Comparison of ENCODE assay signal across 26 mouse cellular contexts in genomic region chr1:187868427-187868826, GRCm38 (mm10).
A peak's percentile ranks its signal among the peaks of the same experiment; 100 is the strongest.
DNase-seq lines count a peak whose midpoint lies in the region; ATAC-seq lines count a peak whose summit lies in the region.
"Had no signal": no experiment of that assay in that cellular context is flagged by ENCODE, and none has a peak within 500 bp of the region (broad histone marks: within the 10 kb centered on the region; RNA-seq: fewer than 3 reads in every experiment).

No protein-coding gene starts in this region.

- intact Hi-C loops in heart, postnatal 36 days (cut with DNase I), result no loop called here

- ATAC-seq in heart, embryonic 13.5 days (ENCODE audit: extremely low read depth, insufficient number of reproducible peaks, low FRiP score, low TSS enrichment), result no peak
- ATAC-seq in common myeloid progenitor, adult 5-6 weeks (replicated peaks; ENCODE audit: low read depth, poor library complexity, severe bottlenecking), result peak; percentile 42; the same call in 1 of the 2 replicates
- 0 out of 2 replicates have a peak, but pooled peaks have one; percentile 27 for ATAC-seq in megakaryocyte, adult 5-6 weeks (ENCODE audit: poor library complexity, severe bottlenecking)
- ATAC-seq: forebrain, embryonic 16.5 days; intestine, postnatal 0 days; Patski had no signal

- no peaks in the 10 kb centered on the region for H3K9me3 ChIP-seq in heart, embryonic 13.5 days
- H3K9me3 ChIP-seq: embryonic facial prominence, embryonic 10.5 days; embryonic facial prominence, embryonic 13.5 days; forebrain, embryonic 12.5 days; hindbrain, embryonic 12.5 days; hindbrain, embryonic 15.5 days had no signal

- H3K27me3 ChIP-seq in heart, embryonic 13.5 days (replicated peaks), result no peaks in the 10 kb centered on the region
- H3K27me3 ChIP-seq: CH12.LX; embryonic facial prominence, embryonic 13.5 days; hindbrain, embryonic 12.5 days; hindbrain, embryonic 15.5 days; Patski had no signal

- no peak overlapping the region for H3K4me3 ChIP-seq in heart, embryonic 13.5 days
- H3K4me3 ChIP-seq: embryonic facial prominence, embryonic 10.5 days; embryonic facial prominence, embryonic 13.5 days; erythroblast, embryonic 14.5 days; forebrain, embryonic 12.5 days; hindbrain, embryonic 12.5 days; hindbrain, embryonic 15.5 days had no signal

- no peak overlapping the region for H3K9ac ChIP-seq in heart, embryonic 13.5 days
- H3K9ac ChIP-seq: embryonic facial prominence, embryonic 13.5 days; forebrain, embryonic 12.5 days; hindbrain, embryonic 12.5 days; hindbrain, embryonic 15.5 days had no signal

- peaks cover 25% of the 10 kb centered on the region for H3K4me1 ChIP-seq in heart, embryonic 13.5 days
- H3K4me1 ChIP-seq: forebrain, embryonic 12.5 days; hindbrain, embryonic 15.5 days had no signal

- peak overlapping the region; percentile 28 for H3K27ac ChIP-seq in heart, embryonic 13.5 days (replicated peaks)
- H3K27ac ChIP-seq: embryonic facial prominence, embryonic 10.5 days; embryonic facial prominence, embryonic 13.5 days; forebrain, embryonic 12.5 days; hindbrain, embryonic 12.5 days; hindbrain, embryonic 15.5 days had no signal

- DNase-seq in heart, adult 11 months, result peak; percentile 81
- no peak for DNase-seq in heart, postnatal 36 days
- DNase-seq in heart, adult 18-20 months, result no peak
- no peak for DNase-seq in B cell, adult 2 months
- DNase-seq in embryo, embryonic 9.5 days (ENCODE audit: extremely low spot score), result no peak
- DNase-seq: adrenal gland, postnatal 10 days; cerebellum, adult 18-20 months; cerebellum, adult 9-10 months; cerebellum, postnatal 14 days; gastrocnemius, postnatal 10 days; gastrocnemius, postnatal 36 days; heart, postnatal 4 days had no signal

- WGBS in heart, embryonic 13.5 days, result 79% methylated on average over 7 of the region's 7 CpGs

- H3K4me2 ChIP-seq in heart, embryonic 13.5 days, result no peak overlapping the region
- H3K4me2 ChIP-seq: embryonic facial prominence, embryonic 13.5 days; forebrain, embryonic 12.5 days; hindbrain, embryonic 12.5 days; hindbrain, embryonic 15.5 days had no signal

- H3K36me3 ChIP-seq in heart, embryonic 13.5 days, result no peaks in the 10 kb centered on the region
- H3K36me3 ChIP-seq: embryonic facial prominence, embryonic 10.5 days; embryonic facial prominence, embryonic 13.5 days; forebrain, embryonic 12.5 days; G1E; hindbrain, embryonic 12.5 days; hindbrain, embryonic 15.5 days had no signal
